Mouse (Mus musculus): Measurements from ENCODE around the gene Mtus2. TPM values are rescaled to one million over a fixed set of nuclear protein-coding genes. Genes with fewer than 3 reads are reported as not detected.

Mtus2 gene
- polyA plus RNA-seq, 1 experiment from 2014 or later, result 11.4 TPM

- Histone ChIP-seq H3K27ac (ENCODE audit: low read length) (no peak overlapping the region), H3K9me3 (replicated peaks; ENCODE audit: control insufficient read depth, low read length) (no peaks in the 10 kb centered on the region), H3K4me3 (replicated peaks; ENCODE audit: low read length) (no peak overlapping the region), H3K4me2 (ENCODE audit: low read depth, low read length) (no peak overlapping the region), H3K36me3 (ENCODE audit: control insufficient read depth, insufficient read depth, low read length) (no peaks in the 10 kb centered on the region), H3K9ac (ENCODE audit: low read length) (no peak overlapping the region), H3K4me1 (ENCODE audit: control insufficient read depth, insufficient read depth, low read length) (no peaks in the 10 kb centered on the region), H3K27me3 (ENCODE audit: control insufficient read depth, insufficient read depth, low read length) (no peaks in the 10 kb centered on the region)
- no peak for ATAC-seq (ENCODE audit: insufficient read depth, low FRiP score)
- 66% methylated on average over 14 of the region's 14 CpGs for WGBS
Measured at GRCm38 (mm10) chr5:148151894-148152599, 194.9 kb downstream of the Mtus2 start.

- H3K9ac ChIP-seq (ENCODE audit: low read length), result no peak overlapping the region
- H3K9me3 ChIP-seq (replicated peaks; ENCODE audit: control insufficient read depth, low read length), result no peaks in the 10 kb centered on the region
- no peaks in the 10 kb centered on the region for H3K27me3 ChIP-seq (ENCODE audit: control insufficient read depth, insufficient read depth, low read length)
- ATAC-seq (ENCODE audit: insufficient read depth, low FRiP score), result no peak
- H3K4me1 ChIP-seq (ENCODE audit: control insufficient read depth, insufficient read depth, low read length), result no peaks in the 10 kb centered on the region
- H3K4me3 ChIP-seq (replicated peaks; ENCODE audit: low read length), result no peak overlapping the region
- WGBS, result 43% methylated on average over 13 of the region's 13 CpGs
- no peak overlapping the region for H3K4me2 ChIP-seq (ENCODE audit: low read depth, low read length)
- no peaks in the 10 kb centered on the region for H3K36me3 ChIP-seq (ENCODE audit: control insufficient read depth, insufficient read depth, low read length)
- H3K27ac ChIP-seq (ENCODE audit: low read length), result no peak overlapping the region
Measured at GRCm38 (mm10) chr5:148152600-148153402, 195.7 kb downstream of the Mtus2 start.

GRCm38 (mm10) chr5:148153403-148153713 is 196.2 kb downstream of the Mtus2 start:
- Histone ChIP-seq H3K4me1 (ENCODE audit: control insufficient read depth, insufficient read depth, low read length) (no peaks in the 10 kb centered on the region), H3K27ac (ENCODE audit: low read length) (no peak overlapping the region), H3K4me3 (replicated peaks; ENCODE audit: low read length) (no peak overlapping the region), H3K4me2 (ENCODE audit: low read depth, low read length) (no peak overlapping the region), H3K27me3 (ENCODE audit: control insufficient read depth, insufficient read depth, low read length) (no peaks in the 10 kb centered on the region), H3K9ac (ENCODE audit: low read length) (no peak overlapping the region), H3K36me3 (ENCODE audit: control insufficient read depth, insufficient read depth, low read length) (no peaks in the 10 kb centered on the region), H3K9me3 (replicated peaks; ENCODE audit: control insufficient read depth, low read length) (no peaks in the 10 kb centered on the region)
- WGBS, result 59% methylated on average over 9 of the region's 9 CpGs
- no peak for ATAC-seq (ENCODE audit: insufficient read depth, low FRiP score)

- no peak overlapping the region for H3K9ac ChIP-seq (ENCODE audit: low read length)
- no peak overlapping the region for H3K27ac ChIP-seq (ENCODE audit: low read length)
- no peaks in the 10 kb centered on the region for H3K9me3 ChIP-seq (replicated peaks; ENCODE audit: control insufficient read depth, low read length)
- no peaks in the 10 kb centered on the region for H3K27me3 ChIP-seq (ENCODE audit: control insufficient read depth, insufficient read depth, low read length)
- no peak overlapping the region for H3K4me3 ChIP-seq (replicated peaks; ENCODE audit: low read length)
- no peaks in the 10 kb centered on the region for H3K4me1 ChIP-seq (ENCODE audit: control insufficient read depth, insufficient read depth, low read length)
- H3K36me3 ChIP-seq (ENCODE audit: control insufficient read depth, insufficient read depth, low read length), result no peaks in the 10 kb centered on the region
- ATAC-seq (ENCODE audit: insufficient read depth, low FRiP score), result no peak
- WGBS, result 83% methylated on average over 3 of the region's 3 CpGs
- no peak overlapping the region for H3K4me2 ChIP-seq (ENCODE audit: low read depth, low read length)
Measured at GRCm38 (mm10) chr5:148154727-148155126, 197.6 kb downstream of the Mtus2 start.

- no peak overlapping the region for H3K9ac ChIP-seq (ENCODE audit: low read length)
- H3K27ac ChIP-seq (ENCODE audit: low read length), result no peak overlapping the region
- ATAC-seq (ENCODE audit: insufficient read depth, low FRiP score), result no peak
- H3K9me3 ChIP-seq (replicated peaks; ENCODE audit: control insufficient read depth, low read length), result no peaks in the 10 kb centered on the region
- no peaks in the 10 kb centered on the region for H3K4me1 ChIP-seq (ENCODE audit: control insufficient read depth, insufficient read depth, low read length)
- no peak overlapping the region for H3K4me3 ChIP-seq (replicated peaks; ENCODE audit: low read length)
- no peaks in the 10 kb centered on the region for H3K27me3 ChIP-seq (ENCODE audit: control insufficient read depth, insufficient read depth, low read length)
- H3K36me3 ChIP-seq (ENCODE audit: control insufficient read depth, insufficient read depth, low read length), result no peaks in the 10 kb centered on the region
- no peak overlapping the region for H3K4me2 ChIP-seq (ENCODE audit: low read depth, low read length)
- WGBS, result 52% methylated on average over 8 of the region's 8 CpGs
Measured at GRCm38 (mm10) chr5:148159328-148159727, 202.2 kb downstream of the Mtus2 start.

GRCm38 (mm10) chr5:148160529-148161154 is 203.5 kb downstream of the Mtus2 start:
- H3K4me1 ChIP-seq (ENCODE audit: control insufficient read depth, insufficient read depth, low read length), result no peaks in the 10 kb centered on the region
- H3K9me3 ChIP-seq (replicated peaks; ENCODE audit: control insufficient read depth, low read length), result no peaks in the 10 kb centered on the region
- no peak for ATAC-seq (ENCODE audit: insufficient read depth, low FRiP score)
- no peak overlapping the region for H3K4me3 ChIP-seq (replicated peaks; ENCODE audit: low read length)
- WGBS, result 90% methylated on average over 17 of the region's 17 CpGs
- H3K27ac ChIP-seq (ENCODE audit: low read length), result no peak overlapping the region
- H3K4me2 ChIP-seq (ENCODE audit: low read depth, low read length), result no peak overlapping the region
- H3K27me3 ChIP-seq (ENCODE audit: control insufficient read depth, insufficient read depth, low read length), result no peaks in the 10 kb centered on the region
- H3K36me3 ChIP-seq (ENCODE audit: control insufficient read depth, insufficient read depth, low read length), result no peaks in the 10 kb centered on the region
- no peak overlapping the region for H3K9ac ChIP-seq (ENCODE audit: low read length)

- no peak for ATAC-seq (ENCODE audit: insufficient read depth, low FRiP score)
- Histone ChIP-seq H3K4me3 (replicated peaks; ENCODE audit: low read length) (no peak overlapping the region), H3K4me2 (ENCODE audit: low read depth, low read length) (no peak overlapping the region), H3K36me3 (ENCODE audit: control insufficient read depth, insufficient read depth, low read length) (no peaks in the 10 kb centered on the region), H3K9ac (ENCODE audit: low read length) (no peak overlapping the region), H3K4me1 (ENCODE audit: control insufficient read depth, insufficient read depth, low read length) (no peaks in the 10 kb centered on the region), H3K27ac (ENCODE audit: low read length) (no peak overlapping the region), H3K9me3 (replicated peaks; ENCODE audit: control insufficient read depth, low read length) (no peaks in the 10 kb centered on the region), H3K27me3 (ENCODE audit: control insufficient read depth, insufficient read depth, low read length) (no peaks in the 10 kb centered on the region)
- 71% methylated on average over 1 of the region's 1 CpGs for WGBS
Measured at GRCm38 (mm10) chr5:148165111-148165510, 208.0 kb downstream of the Mtus2 start.

GRCm38 (mm10) chr5:148175091-148175490 is 218.0 kb downstream of the Mtus2 start:
- Histone ChIP-seq H3K36me3 (ENCODE audit: control insufficient read depth, insufficient read depth, low read length) (no peaks in the 10 kb centered on the region), H3K4me1 (ENCODE audit: control insufficient read depth, insufficient read depth, low read length) (no peaks in the 10 kb centered on the region), H3K9ac (ENCODE audit: low read length) (no peak overlapping the region), H3K4me2 (ENCODE audit: low read depth, low read length) (no peak overlapping the region), H3K4me3 (replicated peaks; ENCODE audit: low read length) (no peak overlapping the region), H3K9me3 (replicated peaks; ENCODE audit: control insufficient read depth, low read length) (0 out of 2 replicates have a peak, but pooled peaks cover 5% of the 10 kb centered on the region), H3K27ac (ENCODE audit: low read length) (no peak overlapping the region), H3K27me3 (ENCODE audit: control insufficient read depth, insufficient read depth, low read length) (no peaks in the 10 kb centered on the region)
- no peak for ATAC-seq (ENCODE audit: insufficient read depth, low FRiP score)
- 55% methylated on average over 4 of the region's 4 CpGs for WGBS

GRCm38 (mm10) chr5:148175742-148176426 is 218.8 kb downstream of the Mtus2 start:
- Histone ChIP-seq H3K4me1 (ENCODE audit: control insufficient read depth, insufficient read depth, low read length) (no peaks in the 10 kb centered on the region), H3K36me3 (ENCODE audit: control insufficient read depth, insufficient read depth, low read length) (no peaks in the 10 kb centered on the region), H3K9ac (ENCODE audit: low read length) (no peak overlapping the region), H3K27me3 (ENCODE audit: control insufficient read depth, insufficient read depth, low read length) (no peaks in the 10 kb centered on the region), H3K9me3 (replicated peaks; ENCODE audit: control insufficient read depth, low read length) (0 out of 2 replicates have a peak, but pooled peaks cover 5% of the 10 kb centered on the region), H3K27ac (ENCODE audit: low read length) (no peak overlapping the region), H3K4me3 (replicated peaks; ENCODE audit: low read length) (no peak overlapping the region), H3K4me2 (ENCODE audit: low read depth, low read length) (no peak overlapping the region)
- ATAC-seq (ENCODE audit: insufficient read depth, low FRiP score), result no peak
- 74% methylated on average over 4 of the region's 4 CpGs for WGBS
